20 mouse cellular contexts compared by ENCODE assay signal in genomic region chr6:6316725-6317124, GRCm38 (mm10).
"Had no signal": no experiment of that assay in that cellular context is flagged by ENCODE, and none has a peak within 500 bp of the region (broad histone marks: within the 10 kb centered on the region; RNA-seq: fewer than 3 reads in every experiment).

No protein-coding gene starts in this region.

- H3K27me3 ChIP-seq: liver, embryonic 12.5 days; liver, embryonic 15.5 days; lung, embryonic 15.5 days; midbrain, embryonic 12.5 days; neural tube, embryonic 12.5 days; neural tube, embryonic 15.5 days had no signal

- H3K9ac ChIP-seq: limb, embryonic 13.5 days; liver, embryonic 12.5 days; liver, embryonic 15.5 days; lung, embryonic 15.5 days; midbrain, embryonic 12.5 days; neural tube, embryonic 12.5 days; neural tube, embryonic 15.5 days had no signal

- DNase-seq: kidney, adult 2 months; kidney, postnatal 25 days; layer of hippocampus, adult 9-11 months; liver; lung, adult 18-20 months; lung, postnatal 10 days; lung, postnatal 4 days; thymus, adult 2 months; thymus, postnatal 14 days; thymus, postnatal 4 days had no signal

- H3K4me2 ChIP-seq: limb, embryonic 13.5 days; liver, embryonic 12.5 days; liver, embryonic 15.5 days; lung, embryonic 15.5 days; midbrain, embryonic 12.5 days; neural tube, embryonic 12.5 days; neural tube, embryonic 15.5 days had no signal

- H3K9me3 ChIP-seq: limb, embryonic 10.5 days; limb, embryonic 13.5 days; liver, embryonic 12.5 days; liver, embryonic 15.5 days; lung, embryonic 15.5 days; midbrain, embryonic 12.5 days; neural tube, embryonic 12.5 days; neural tube, embryonic 15.5 days had no signal

- H3K4me1 ChIP-seq: liver, embryonic 12.5 days; liver, embryonic 15.5 days; lung, embryonic 15.5 days; midbrain, embryonic 12.5 days; neural tube, embryonic 12.5 days; neural tube, embryonic 15.5 days had no signal

- ATAC-seq: liver, embryonic 12.5 days had no signal

- H3K4me3 ChIP-seq: layer of hippocampus, adult 2 months; limb, embryonic 10.5 days; limb, embryonic 13.5 days; liver, embryonic 12.5 days; liver, embryonic 15.5 days; lung, embryonic 15.5 days; midbrain, embryonic 12.5 days; neural tube, embryonic 12.5 days; neural tube, embryonic 15.5 days had no signal

- H3K36me3 ChIP-seq: limb, embryonic 10.5 days; limb, embryonic 13.5 days; liver, embryonic 12.5 days; liver, embryonic 15.5 days; lung, embryonic 15.5 days; midbrain, embryonic 12.5 days; neural tube, embryonic 12.5 days; neural tube, embryonic 15.5 days had no signal

- H3K27ac ChIP-seq: kidney, postnatal 0 days; layer of hippocampus, adult 2 months; limb, embryonic 10.5 days; limb, embryonic 13.5 days; liver, embryonic 12.5 days; liver, embryonic 15.5 days; lung, embryonic 15.5 days; midbrain, embryonic 12.5 days; neural tube, embryonic 12.5 days; neural tube, embryonic 15.5 days had no signal
